Mouse (Mus musculus): Measurements from ENCODE around the gene Vat1l. TPM values are rescaled to one million over a fixed set of nuclear protein-coding genes. Genes with fewer than 3 reads are reported as not detected.

Vat1l gene
- polyA plus RNA-seq (2012; rRNA removed) = 0.36 and 0.74 TPM in 2 replicates

- WGBS = 1% methylated on average over 39 of the region's 39 CpGs
- no peak for DNase-seq
- TF ChIP-seq POLR2A (IDR thresholded peaks at IDR 0.05; ENCODE audit: borderline replicate concordance, extremely low read depth, low read depth, low read length) (no peak), CTCF (IDR thresholded peaks at IDR 0.05; ENCODE audit: insufficient read depth, low read length) (no peak)
- Histone ChIP-seq H3K4me1 (ENCODE audit: control insufficient read depth, insufficient read depth, low read length) (no peaks in the 10 kb centered on the region), H3K4me3 (replicated peaks; ENCODE audit: extremely low read depth, low read depth, low read length) (no peak within 1 kb of the TSS)
Measured at GRCm38 (mm10) chr8:114205221-114205901, at the start of gene Vat1l. Gene Vat1l (plus strand): TSS chr8:114205612.

- DNase-seq = no peak
- Histone ChIP-seq H3K4me3 (replicated peaks; ENCODE audit: extremely low read depth, low read depth, low read length) (no peak overlapping the region), H3K4me1 (ENCODE audit: control insufficient read depth, insufficient read depth, low read length) (no peaks in the 10 kb centered on the region)
- TF ChIP-seq POLR2A (IDR thresholded peaks at IDR 0.05; ENCODE audit: borderline replicate concordance, extremely low read depth, low read depth, low read length) (no peak), CTCF (IDR thresholded peaks at IDR 0.05; ENCODE audit: insufficient read depth, low read length) (no peak)
- WGBS = 54% methylated on average over 2 of the region's 2 CpGs
Measured at GRCm38 (mm10) chr8:114158586-114158985, 46.8 kb upstream of the Vat1l start.

GRCm38 (mm10) chr8:114159666-114160065 lies 45.7 kb upstream of the Vat1l start:
- no peak for TF ChIP-seq CTCF (IDR thresholded peaks at IDR 0.05; ENCODE audit: insufficient read depth, low read length)
- Histone ChIP-seq H3K4me1 (ENCODE audit: control insufficient read depth, insufficient read depth, low read length) (no peaks in the 10 kb centered on the region), H3K4me3 (replicated peaks; ENCODE audit: extremely low read depth, low read depth, low read length) (no peak overlapping the region)
- DNase-seq = no peak
- 77% methylated on average over 3 of the region's 3 CpGs for WGBS

- H3K4me3 ChIP-seq (replicated peaks; ENCODE audit: extremely low read depth, low read depth, low read length) = no peak overlapping the region
- WGBS = 72% methylated on average over 3 of the region's 3 CpGs
- TF ChIP-seq CTCF (IDR thresholded peaks at IDR 0.05; ENCODE audit: insufficient read depth, low read length) (no peak), POLR2A (IDR thresholded peaks at IDR 0.05; ENCODE audit: borderline replicate concordance, extremely low read depth, low read depth, low read length) (no peak)
- H3K4me1 ChIP-seq (ENCODE audit: control insufficient read depth, insufficient read depth, low read length) = no peaks in the 10 kb centered on the region
- no peak for DNase-seq
Measured at GRCm38 (mm10) chr8:114163871-114164270, 41.5 kb upstream of the Vat1l start.

GRCm38 (mm10) chr8:114164444-114165096 lies 40.8 kb upstream of the Vat1l start:
- H3K4me1 ChIP-seq (ENCODE audit: control insufficient read depth, insufficient read depth, low read length) = no peaks in the 10 kb centered on the region
- no peak for TF ChIP-seq POLR2A (IDR thresholded peaks at IDR 0.05; ENCODE audit: borderline replicate concordance, extremely low read depth, low read depth, low read length)
- no peak for TF ChIP-seq CTCF (IDR thresholded peaks at IDR 0.05; ENCODE audit: insufficient read depth, low read length)
- 68% methylated on average over 6 of the region's 6 CpGs for WGBS
- H3K4me3 ChIP-seq (replicated peaks; ENCODE audit: extremely low read depth, low read depth, low read length) = no peak overlapping the region
- DNase-seq = no peak

GRCm38 (mm10) chr8:114165741-114166140 lies 39.7 kb upstream of the Vat1l start:
- DNase-seq = no peak
- no peaks in the 10 kb centered on the region for H3K4me1 ChIP-seq (ENCODE audit: control insufficient read depth, insufficient read depth, low read length)
- TF ChIP-seq POLR2A (IDR thresholded peaks at IDR 0.05; ENCODE audit: borderline replicate concordance, extremely low read depth, low read depth, low read length) (no peak), CTCF (IDR thresholded peaks at IDR 0.05; ENCODE audit: insufficient read depth, low read length) (no peak)
- 61% methylated on average over 2 of the region's 2 CpGs for WGBS
- no peak overlapping the region for H3K4me3 ChIP-seq (replicated peaks; ENCODE audit: extremely low read depth, low read depth, low read length)

- H3K4me1 ChIP-seq (ENCODE audit: control insufficient read depth, insufficient read depth, low read length) = no peaks in the 10 kb centered on the region
- H3K4me3 ChIP-seq (replicated peaks; ENCODE audit: extremely low read depth, low read depth, low read length) = no peak overlapping the region
- 67% methylated on average over 3 of the region's 3 CpGs for WGBS
- DNase-seq = no peak
- TF ChIP-seq CTCF (IDR thresholded peaks at IDR 0.05; ENCODE audit: insufficient read depth, low read length) (no peak), POLR2A (IDR thresholded peaks at IDR 0.05; ENCODE audit: borderline replicate concordance, extremely low read depth, low read depth, low read length) (no peak)
Measured at GRCm38 (mm10) chr8:114176721-114177120, 28.7 kb upstream of the Vat1l start.

GRCm38 (mm10) chr8:114193334-114193733 lies 12.1 kb upstream of the Vat1l start:
- 75% methylated on average over 5 of the region's 5 CpGs for WGBS
- H3K4me3 ChIP-seq (replicated peaks; ENCODE audit: extremely low read depth, low read depth, low read length) = no peak overlapping the region
- no peak for DNase-seq
- no peaks in the 10 kb centered on the region for H3K4me1 ChIP-seq (ENCODE audit: control insufficient read depth, insufficient read depth, low read length)
- no peak for TF ChIP-seq POLR2A (IDR thresholded peaks at IDR 0.05; ENCODE audit: borderline replicate concordance, extremely low read depth, low read depth, low read length)
- TF ChIP-seq CTCF (IDR thresholded peaks at IDR 0.05; ENCODE audit: insufficient read depth, low read length) = no peak

GRCm38 (mm10) chr8:114198990-114199389 lies 6.4 kb upstream of the Vat1l start:
- no peak for DNase-seq
- Histone ChIP-seq H3K4me3 (replicated peaks; ENCODE audit: extremely low read depth, low read depth, low read length) (no peak overlapping the region), H3K4me1 (ENCODE audit: control insufficient read depth, insufficient read depth, low read length) (no peaks in the 10 kb centered on the region)
- no peak for TF ChIP-seq POLR2A (IDR thresholded peaks at IDR 0.05; ENCODE audit: borderline replicate concordance, extremely low read depth, low read depth, low read length)
- no peak for TF ChIP-seq CTCF (IDR thresholded peaks at IDR 0.05; ENCODE audit: insufficient read depth, low read length)
- WGBS = 39% methylated on average over 2 of the region's 2 CpGs

- Histone ChIP-seq H3K4me1 (ENCODE audit: control insufficient read depth, insufficient read depth, low read length) (no peaks in the 10 kb centered on the region), H3K4me3 (replicated peaks; ENCODE audit: extremely low read depth, low read depth, low read length) (no peak overlapping the region)
- no peak for DNase-seq
- no peak for TF ChIP-seq CTCF (IDR thresholded peaks at IDR 0.05; ENCODE audit: insufficient read depth, low read length)
- no peak for TF ChIP-seq POLR2A (IDR thresholded peaks at IDR 0.05; ENCODE audit: borderline replicate concordance, extremely low read depth, low read depth, low read length)
- 4% methylated on average over 8 of the region's 8 CpGs for WGBS
Measured at GRCm38 (mm10) chr8:114206421-114206983, 1.1 kb downstream of the Vat1l start.

Data from lung, adult 2 months (tissue).